Mouse (Mus musculus): ENCODE data around the gene Eras. TPM values are rescaled to one million over a fixed set of nuclear protein-coding genes. Genes with fewer than 3 reads are reported as not detected.
A peak's percentile ranks its signal among the peaks of the same experiment; 100 is the strongest.

Gene Eras
- polyA plus RNA-seq, 1 experiment, result not detected

DNA sequence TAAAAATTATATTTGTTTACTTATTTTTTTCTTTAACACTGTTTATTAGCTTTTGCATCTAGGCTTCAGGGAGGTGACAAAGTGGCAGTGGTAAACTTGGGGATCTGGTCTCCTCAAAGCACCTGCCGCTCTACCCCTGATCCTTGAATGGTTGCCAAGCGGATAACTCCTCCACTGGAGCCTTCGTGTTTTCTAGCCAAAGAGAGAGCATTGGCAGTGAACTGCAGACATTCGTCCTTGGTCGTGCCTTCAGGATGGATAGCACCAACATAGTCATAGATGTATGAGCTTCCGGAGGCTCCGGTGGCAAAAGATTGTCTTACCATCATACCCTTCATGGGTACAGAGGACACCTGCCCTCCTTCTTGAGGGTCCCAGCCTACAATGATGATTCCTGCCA is 21.7 kb upstream of the Eras start:
- Histone ChIP-seq H3K4me1 (ENCODE audit: control insufficient read depth, insufficient read depth, low read length) (no peaks in the 10 kb centered on the region), H3K4me3 (replicated peaks; ENCODE audit: extremely low read depth, low read depth, low read length) (no peak overlapping the region)
- WGBS, result 88% methylated on average over 7 of the region's 7 CpGs
- DNase-seq, result no peak
- no peak for TF ChIP-seq CTCF (IDR thresholded peaks at IDR 0.05; ENCODE audit: insufficient read depth, low read length)
- TF ChIP-seq POLR2A (IDR thresholded peaks at IDR 0.05; ENCODE audit: borderline replicate concordance, extremely low read depth, low read depth, low read length), result no peak

DNA sequence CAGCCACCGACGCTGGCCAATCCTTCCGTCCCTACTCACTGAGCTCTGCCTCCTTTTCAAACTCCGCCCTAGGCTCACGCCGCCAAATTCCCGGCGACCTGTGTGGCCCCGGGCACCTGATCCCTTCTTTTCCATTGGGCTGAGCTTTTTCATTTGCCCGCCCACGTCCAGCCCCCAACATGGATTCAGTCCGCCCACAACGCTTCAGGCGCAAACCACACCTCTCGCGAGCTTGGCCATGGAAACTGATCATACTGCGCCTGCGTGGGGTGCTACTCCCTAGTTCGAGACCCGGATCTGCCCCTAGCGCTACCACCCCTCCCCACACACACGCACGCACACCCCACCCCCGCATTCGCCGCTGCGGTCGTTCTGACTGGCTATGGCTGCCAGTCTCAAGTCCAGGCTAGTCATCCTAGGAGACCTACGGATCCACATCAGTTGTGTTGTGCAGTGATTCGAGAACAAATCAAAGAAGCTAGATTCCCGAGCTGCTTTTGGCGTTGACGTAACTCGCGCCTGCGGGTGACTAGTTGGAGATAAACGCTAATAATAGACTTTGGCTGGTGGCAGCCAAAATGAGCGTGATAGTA is 19.6 kb upstream of the Eras start:
- TF ChIP-seq POLR2A (IDR thresholded peaks at IDR 0.05; ENCODE audit: borderline replicate concordance, extremely low read depth, low read depth, low read length) (no peak), CTCF (IDR thresholded peaks at IDR 0.05; ENCODE audit: insufficient read depth, low read length) (no peak)
- Histone ChIP-seq H3K4me1 (ENCODE audit: control insufficient read depth, insufficient read depth, low read length) (no peaks in the 10 kb centered on the region), H3K4me3 (replicated peaks; ENCODE audit: extremely low read depth, low read depth, low read length) (peak overlapping the region; percentile 80)
- 30% methylated on average over 38 of the region's 38 CpGs for WGBS
- DNase-seq, result peak; percentile 88

DNA sequence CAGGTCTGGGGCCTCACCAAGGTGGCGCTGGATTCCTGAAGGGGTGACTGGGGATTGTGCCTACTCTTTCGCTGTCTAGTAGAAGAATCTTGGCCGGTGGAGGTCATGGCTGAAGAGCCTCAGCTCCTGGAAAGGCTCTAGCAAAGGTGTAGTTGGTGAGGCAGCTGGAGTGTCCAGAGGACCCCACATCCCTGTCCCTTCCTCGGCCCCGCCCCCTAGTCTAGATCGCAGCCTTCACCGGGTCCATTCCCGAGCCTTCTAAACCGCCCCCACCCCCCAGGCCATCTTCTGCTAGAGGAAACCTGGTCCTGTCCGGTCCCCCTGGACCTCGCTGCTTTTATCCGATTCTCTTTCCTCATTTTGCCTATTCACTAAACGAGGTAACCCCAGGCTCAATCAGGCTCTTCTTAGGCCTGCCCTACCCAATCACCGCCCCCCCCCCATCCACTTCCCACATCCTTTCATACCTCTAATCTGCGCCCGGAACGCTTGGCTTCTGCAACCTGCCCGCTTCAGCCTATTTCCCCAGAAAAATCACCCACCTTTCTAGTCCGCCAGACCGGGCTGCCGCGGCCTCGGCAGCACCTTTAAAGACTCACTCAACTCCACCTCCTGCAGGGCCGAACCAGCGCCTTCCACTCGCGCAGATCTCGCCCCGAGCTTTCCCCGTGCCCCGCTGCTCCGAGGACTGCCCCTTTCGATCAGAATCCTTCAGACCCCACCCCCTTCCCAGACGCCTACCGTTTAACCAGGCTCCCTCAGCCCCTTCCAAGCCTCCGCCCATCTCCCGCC is 18.9 kb upstream of the Eras start, which contains the start of gene Hdac6:
Gene Hdac6, minus strand, starts transcription at position 782 of the 792 bp plus-strand sequence.
- Histone ChIP-seq H3K4me3 (replicated peaks; ENCODE audit: extremely low read depth, low read depth, low read length) (peak within 1 kb of the TSS; percentile 80), H3K4me1 (ENCODE audit: control insufficient read depth, insufficient read depth, low read length) (no peaks in the 10 kb centered on the region)
- DNase-seq, result no peak
- WGBS, result 37% methylated on average over 37 of the region's 37 CpGs
- TF ChIP-seq CTCF (IDR thresholded peaks at IDR 0.05; ENCODE audit: insufficient read depth, low read length) (no peak), POLR2A (IDR thresholded peaks at IDR 0.05; ENCODE audit: borderline replicate concordance, extremely low read depth, low read depth, low read length) (peak; percentile 55; the same call in 1 of the 2 replicates)

DNA sequence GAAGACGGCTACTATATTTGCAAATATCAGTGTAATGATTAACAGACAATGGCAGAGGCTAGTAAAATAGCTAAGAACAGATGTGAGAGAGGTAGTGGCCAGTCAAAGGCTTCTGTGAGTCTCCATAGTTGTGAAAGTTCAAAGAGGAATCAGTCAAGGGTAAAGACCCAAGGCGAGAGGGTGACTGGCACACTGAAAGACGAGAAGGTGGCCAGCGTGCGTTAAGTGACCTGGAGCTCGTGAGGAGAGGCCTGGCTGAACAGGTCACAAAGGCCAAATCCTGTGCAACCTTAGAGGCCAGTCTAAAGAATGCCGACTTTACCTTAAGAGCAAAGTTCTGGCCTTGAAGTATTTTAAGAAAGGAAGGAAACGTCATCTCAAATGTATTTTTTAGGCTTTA is 17.2 kb upstream of the Eras start:
- 81% methylated on average over 8 of the region's 8 CpGs for WGBS
- TF ChIP-seq POLR2A (IDR thresholded peaks at IDR 0.05; ENCODE audit: borderline replicate concordance, extremely low read depth, low read depth, low read length) (no peak), CTCF (IDR thresholded peaks at IDR 0.05; ENCODE audit: insufficient read depth, low read length) (no peak)
- no peak for DNase-seq
- Histone ChIP-seq H3K4me3 (replicated peaks; ENCODE audit: extremely low read depth, low read depth, low read length) (no peak overlapping the region), H3K4me1 (ENCODE audit: control insufficient read depth, insufficient read depth, low read length) (no peaks in the 10 kb centered on the region)

DNA sequence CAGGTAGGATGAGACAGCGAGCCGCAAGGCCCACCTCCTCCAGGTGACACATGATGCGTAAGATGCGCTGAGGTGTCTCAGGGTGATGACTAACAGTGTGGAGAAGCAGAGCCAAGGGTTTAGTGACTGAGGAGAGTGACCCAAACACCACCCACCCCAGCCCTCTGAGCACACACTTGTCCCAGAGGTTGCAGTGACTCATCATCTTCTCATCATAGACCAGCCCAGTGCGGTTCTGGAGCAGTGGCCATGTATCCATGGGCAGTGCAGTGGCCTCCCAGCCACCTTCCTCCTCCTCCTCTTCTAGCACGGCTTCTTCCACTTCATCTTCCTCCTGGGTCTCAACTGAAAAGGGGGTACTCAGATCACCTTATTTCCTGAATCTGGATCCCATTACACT is 9.3 kb upstream of the Eras start:
- TF ChIP-seq POLR2A (IDR thresholded peaks at IDR 0.05; ENCODE audit: borderline replicate concordance, extremely low read depth, low read depth, low read length) (no peak), CTCF (IDR thresholded peaks at IDR 0.05; ENCODE audit: insufficient read depth, low read length) (no peak)
- Histone ChIP-seq H3K4me3 (replicated peaks; ENCODE audit: extremely low read depth, low read depth, low read length) (no peak overlapping the region), H3K4me1 (ENCODE audit: control insufficient read depth, insufficient read depth, low read length) (no peaks in the 10 kb centered on the region)
- 94% methylated on average over 6 of the region's 6 CpGs for WGBS
- DNase-seq, result no peak

DNA sequence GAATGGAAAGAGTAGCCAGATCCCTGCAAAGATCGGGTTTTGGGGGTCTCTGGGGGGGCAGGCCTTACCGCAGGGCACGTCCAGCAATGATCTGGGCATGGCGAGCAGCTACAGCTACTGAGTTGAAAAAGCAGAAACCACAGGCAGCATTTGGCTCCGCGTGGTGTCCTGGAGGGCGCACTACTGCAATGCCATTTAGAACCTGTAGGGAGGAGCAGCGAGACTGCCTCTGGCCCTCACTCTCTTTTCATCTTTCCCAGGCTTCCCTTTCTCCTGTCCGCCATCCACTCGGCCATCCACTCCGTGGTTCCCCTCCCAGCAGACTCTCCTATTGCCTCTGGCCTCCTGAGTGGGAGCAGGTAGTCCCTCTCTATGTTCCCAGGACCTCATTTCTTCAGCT is 8.5 kb upstream of the Eras start:
- TF ChIP-seq CTCF (IDR thresholded peaks at IDR 0.05; ENCODE audit: insufficient read depth, low read length), result no peak
- no peak for TF ChIP-seq POLR2A (IDR thresholded peaks at IDR 0.05; ENCODE audit: borderline replicate concordance, extremely low read depth, low read depth, low read length)
- H3K4me1 ChIP-seq (ENCODE audit: control insufficient read depth, insufficient read depth, low read length), result no peaks in the 10 kb centered on the region
- 50% methylated on average over 11 of the region's 11 CpGs for WGBS
- H3K4me3 ChIP-seq (replicated peaks; ENCODE audit: extremely low read depth, low read depth, low read length), result no peak overlapping the region
- DNase-seq, result no peak

DNA sequence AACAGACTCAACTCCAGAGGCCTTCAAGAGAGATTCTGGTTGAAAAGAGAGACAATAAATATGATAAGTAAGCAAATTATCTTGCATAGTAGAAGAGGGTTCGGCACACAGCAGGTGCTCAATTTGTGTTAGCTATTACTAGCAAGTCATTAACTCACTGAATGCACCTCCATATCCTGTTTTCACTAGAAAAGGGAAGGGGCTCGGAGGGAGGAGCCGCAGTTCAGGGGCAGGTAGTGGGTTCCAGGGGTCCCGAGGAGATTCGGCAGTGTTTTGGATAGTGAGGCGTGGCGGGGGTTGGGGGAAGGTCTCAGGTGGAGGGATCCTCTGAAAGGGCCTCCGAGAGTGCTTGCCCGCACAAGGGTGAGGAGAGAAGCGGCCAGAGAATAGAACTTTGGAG is 1.3 kb downstream of the Eras start:
- WGBS, result 31% methylated on average over 10 of the region's 10 CpGs
- Histone ChIP-seq H3K4me1 (ENCODE audit: control insufficient read depth, insufficient read depth, low read length) (no peaks in the 10 kb centered on the region), H3K4me3 (replicated peaks; ENCODE audit: extremely low read depth, low read depth, low read length) (no peak overlapping the region)
- no peak for TF ChIP-seq CTCF (IDR thresholded peaks at IDR 0.05; ENCODE audit: insufficient read depth, low read length)
- no peak for TF ChIP-seq POLR2A (IDR thresholded peaks at IDR 0.05; ENCODE audit: borderline replicate concordance, extremely low read depth, low read depth, low read length)
- DNase-seq, result no peak

DNA sequence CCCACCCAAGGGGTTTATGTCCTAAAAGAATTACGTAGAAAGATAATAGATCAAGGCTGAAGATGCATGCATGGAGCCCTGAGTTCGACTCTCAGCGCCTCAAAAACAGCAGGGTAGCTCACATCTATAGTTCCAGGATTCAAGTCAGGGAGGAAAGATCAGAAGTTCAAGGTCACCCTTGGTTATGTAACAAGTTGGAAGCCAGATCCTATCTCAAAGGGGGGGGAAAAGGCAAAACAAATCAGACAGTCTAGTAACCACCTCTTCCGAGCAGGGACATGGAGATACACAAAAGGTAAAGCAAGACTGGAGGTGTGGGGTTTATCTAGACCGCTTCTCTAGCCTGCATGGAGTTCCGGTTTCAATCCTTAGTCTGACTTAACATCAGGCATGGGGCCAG is 2.1 kb downstream of the Eras start:
- 65% methylated on average over 6 of the region's 6 CpGs for WGBS
- H3K4me1 ChIP-seq (ENCODE audit: control insufficient read depth, insufficient read depth, low read length), result no peaks in the 10 kb centered on the region
- TF ChIP-seq CTCF (IDR thresholded peaks at IDR 0.05; ENCODE audit: insufficient read depth, low read length) (no peak), POLR2A (IDR thresholded peaks at IDR 0.05; ENCODE audit: borderline replicate concordance, extremely low read depth, low read depth, low read length) (no peak)
- H3K4me3 ChIP-seq (replicated peaks; ENCODE audit: extremely low read depth, low read depth, low read length), result no peak overlapping the region
- no peak for DNase-seq

DNA sequence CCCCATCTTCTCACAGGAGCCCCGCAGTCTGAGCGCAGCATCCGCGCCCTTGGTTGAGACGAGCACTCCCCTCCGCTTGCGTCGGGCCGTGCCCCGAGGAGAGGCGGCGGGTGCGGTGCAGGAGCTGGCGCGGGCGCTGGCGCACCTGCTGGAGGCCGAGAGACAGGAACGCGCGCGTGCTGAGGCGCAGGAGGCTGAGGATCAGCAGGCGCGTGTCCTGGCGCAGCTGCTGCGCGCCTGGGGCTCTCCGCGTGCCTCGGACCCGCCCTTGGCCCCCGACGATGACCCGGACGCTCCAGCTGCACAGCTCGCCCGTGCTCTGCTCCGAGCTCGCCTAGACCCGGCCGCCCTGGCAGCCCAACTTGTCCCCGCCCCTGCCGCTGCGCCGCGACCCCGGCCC is 6.4 kb downstream of the Eras start:
- DNase-seq, result no peak
- Histone ChIP-seq H3K4me3 (replicated peaks; ENCODE audit: extremely low read depth, low read depth, low read length) (no peak overlapping the region), H3K4me1 (ENCODE audit: control insufficient read depth, insufficient read depth, low read length) (no peaks in the 10 kb centered on the region)
- WGBS, result 21% methylated on average over 48 of the region's 48 CpGs
- no peak for TF ChIP-seq POLR2A (IDR thresholded peaks at IDR 0.05; ENCODE audit: borderline replicate concordance, extremely low read depth, low read depth, low read length)
- TF ChIP-seq CTCF (IDR thresholded peaks at IDR 0.05; ENCODE audit: insufficient read depth, low read length), result no peak
